Mouse (Mus musculus): ENCODE measurements around the gene Def8. TPM values are rescaled to one million over a fixed set of nuclear protein-coding genes. Genes with fewer than 3 reads are reported as not detected.

The Def8 gene
- polyA plus RNA-seq, 1 experiment from 2014 or later, result 11.7 TPM

Other genes with a start within 250 kb of the Def8 start
- gene Dpep1, start 237.3 kb upstream of the Def8 start, polyA plus RNA-seq (2015; fragmentation: Nextera tagmentation; extraction: Ambion mirVana), result 0.21 and 0.26 TPM in 2 replicates
- 59.5 and 63.8 TPM in 2 replicates for gene Chmp1a, start 210.8 kb upstream of the Def8 start, polyA plus RNA-seq (2015; fragmentation: Nextera tagmentation; extraction: Ambion mirVana)
- 0.18 and 0.37 TPM in 2 replicates for gene Spata33, start 210.7 kb upstream of the Def8 start, polyA plus RNA-seq (2015; fragmentation: Nextera tagmentation; extraction: Ambion mirVana)
- gene Cdk10, start 198.7 kb upstream of the Def8 start, polyA plus RNA-seq (2015; fragmentation: Nextera tagmentation; extraction: Ambion mirVana), result 8.9 and 9.0 TPM in 2 replicates
- gene Spata2l, start 187.3 kb upstream of the Def8 start, polyA plus RNA-seq (2015; fragmentation: Nextera tagmentation; extraction: Ambion mirVana), result 2.2 and 2.9 TPM in 2 replicates
- 8.0 and 9.2 TPM in 2 replicates for gene Zfp276, start 169.3 kb upstream of the Def8 start, polyA plus RNA-seq (2015; fragmentation: Nextera tagmentation; extraction: Ambion mirVana)
- 4.6 and 5.3 TPM in 2 replicates for gene Vps9d1, start 169.2 kb upstream of the Def8 start, polyA plus RNA-seq (2015; fragmentation: Nextera tagmentation; extraction: Ambion mirVana)
- 15.5 and 16.7 TPM in 2 replicates for gene Fanca, start 105.0 kb upstream of the Def8 start, polyA plus RNA-seq (2015; fragmentation: Nextera tagmentation; extraction: Ambion mirVana)
- 3.0 and 3.4 TPM in 2 replicates for gene Spire2, start 90.8 kb upstream of the Def8 start, polyA plus RNA-seq (2015; fragmentation: Nextera tagmentation; extraction: Ambion mirVana)
- gene Tcf25, start 49.8 kb upstream of the Def8 start, polyA plus RNA-seq (2015; fragmentation: Nextera tagmentation; extraction: Ambion mirVana), result 50.6 and 54.5 TPM in 2 replicates
- gene Mc1r, start 16.4 kb upstream of the Def8 start, polyA plus RNA-seq (2015; fragmentation: Nextera tagmentation; extraction: Ambion mirVana), result not detected in 2 replicates
- 0.67 and 0.99 TPM in 2 replicates for gene Tubb3, start 12.1 kb upstream of the Def8 start, polyA plus RNA-seq (2015; fragmentation: Nextera tagmentation; extraction: Ambion mirVana)
- 22.2 and 24.2 TPM in 2 replicates for gene Afg3l1, start 54.4 kb downstream of the Def8 start, polyA plus RNA-seq (2015; fragmentation: Nextera tagmentation; extraction: Ambion mirVana)
- 0.24 TPM in 2 replicates for gene Dbndd1, start 91.9 kb downstream of the Def8 start, polyA plus RNA-seq (2015; fragmentation: Nextera tagmentation; extraction: Ambion mirVana)
- gene Gas8, start 95.3 kb downstream of the Def8 start, polyA plus RNA-seq (2015; fragmentation: Nextera tagmentation; extraction: Ambion mirVana), result 3.3 and 3.8 TPM in 2 replicates
- 1.7 TPM in 2 replicates for gene Rhou, start 230.4 kb downstream of the Def8 start, polyA plus RNA-seq (2015; fragmentation: Nextera tagmentation; extraction: Ambion mirVana)